Mouse (Mus musculus): ENCODE measurements around the gene Cdc42se2. TPM values are rescaled to one million over a fixed set of nuclear protein-coding genes. Genes with fewer than 3 reads are reported as not detected.

Cdc42se2 gene
- total RNA-seq, 1 experiment: 53.8 TPM

DNA sequence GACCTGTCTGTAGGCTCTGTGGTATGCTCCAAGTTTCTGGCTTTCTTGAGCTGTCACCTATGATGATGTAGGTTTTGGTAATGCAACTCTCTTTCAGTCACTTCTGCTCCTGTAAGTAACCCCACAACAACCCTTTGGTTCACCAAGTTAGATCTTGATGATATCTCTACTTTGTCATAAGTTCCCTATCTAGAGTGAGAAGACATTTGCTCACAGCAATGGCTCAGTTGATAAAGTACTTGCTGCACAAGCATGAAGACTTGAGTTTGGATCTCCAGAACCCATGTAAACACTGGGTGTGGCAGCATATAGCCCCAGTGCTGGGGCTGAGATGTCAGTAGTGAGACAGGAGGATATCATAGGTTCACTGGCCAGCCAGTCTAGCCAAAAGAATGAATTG is 28.2 kb upstream of the Cdc42se2 start:
- Histone ChIP-seq H3K9ac (ENCODE audit: insufficient read depth, low read depth, low read length, poor library complexity, severe bottlenecking) (no peak overlapping the region), H3K36me3 (ENCODE audit: control insufficient read depth, insufficient read depth, low read length, poor library complexity, severe bottlenecking) (no peaks in the 10 kb centered on the region), H3K27ac (ENCODE audit: insufficient read depth, low read depth, low read length, poor library complexity, severe bottlenecking) (no peak overlapping the region), H3K4me3 (ENCODE audit: insufficient read depth in 1 of 2, low read depth in 1 of 2, low read length in 2 of 2, poor library complexity in 1 of 2, severe bottlenecking in 1 of 2) (no peak overlapping the region), H3K4me1 (ENCODE audit: control insufficient read depth in 2 of 2, insufficient read depth in 2 of 2, low read length in 2 of 2, poor library complexity in 1 of 2) (peaks cover 0 to 4% of the 10 kb centered on the region in 2 experiments; a peak in 1 of 4 replicates), H3K9me3 (ENCODE audit: control insufficient read depth, insufficient read depth, low read depth, low read length) (no peaks in the 10 kb centered on the region)
- in situ Hi-C loops (cut with MboI; ENCODE audit: low sequenced_read_pairs in 2 of 2, unreplicated experiment in 2 of 2): no loop called here
- no peak for TF ChIP-seq CHD2 (IDR thresholded peaks at IDR 0.05; ENCODE audit: low read depth, low read length)
- no peak for TF ChIP-seq ZC3H11A (IDR thresholded peaks at IDR 0.05; ENCODE audit: borderline replicate concordance, low read depth, low read length)
- no peak for TF ChIP-seq MAFK (IDR thresholded peaks at IDR 0.05; ENCODE audit: insufficient read depth, low read depth, low read length)
- no peak for TF ChIP-seq ZNF384 (IDR thresholded peaks at IDR 0.05; ENCODE audit: low read depth, low read length)
- no peak for TF ChIP-seq HCFC1 (IDR thresholded peaks at IDR 0.05; ENCODE audit: borderline replicate concordance, insufficient read depth, low read length)
- no peak for DNase-seq (ENCODE audit: low read depth, low spot score)

DNA sequence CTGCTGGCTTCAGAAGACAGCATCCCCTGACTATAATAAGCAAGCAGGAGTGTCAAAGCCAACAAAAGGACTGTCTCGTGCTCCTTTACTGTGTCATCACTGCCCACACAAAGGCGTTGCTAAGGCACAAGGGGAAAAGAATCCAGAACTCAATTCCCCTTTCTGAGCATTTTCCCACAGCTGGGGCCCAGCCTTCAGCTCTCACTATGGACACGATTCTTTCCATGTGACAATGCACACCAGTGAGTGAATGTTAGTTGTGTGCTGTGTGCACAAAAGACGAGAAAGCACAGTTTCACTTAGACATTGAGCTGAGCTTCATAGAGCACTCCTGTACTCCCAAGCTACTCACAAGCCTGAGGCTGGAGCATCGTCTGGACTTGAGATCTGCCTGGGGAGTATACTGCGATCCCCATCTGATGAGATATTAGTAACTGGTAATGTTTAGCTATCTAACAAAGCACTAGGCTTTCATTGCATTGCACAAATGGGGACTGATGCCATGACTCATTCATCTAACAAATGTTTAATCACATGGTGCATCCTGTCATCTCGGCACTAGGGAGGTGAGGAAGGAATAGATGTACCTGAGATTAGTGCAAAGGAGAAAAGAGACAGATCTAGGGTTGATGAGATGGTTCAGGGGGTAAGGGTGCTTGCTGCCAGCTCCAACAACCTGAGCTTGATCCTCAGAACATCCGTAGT is 25.5 kb upstream of the Cdc42se2 start:
- TF ChIP-seq CHD2 (IDR thresholded peaks at IDR 0.05; ENCODE audit: low read depth, low read length) (no peak), MAFK (IDR thresholded peaks at IDR 0.05; ENCODE audit: insufficient read depth, low read depth, low read length) (no peak), ZNF384 (IDR thresholded peaks at IDR 0.05; ENCODE audit: low read depth, low read length) (no peak), HCFC1 (IDR thresholded peaks at IDR 0.05; ENCODE audit: borderline replicate concordance, insufficient read depth, low read length) (no peak), ZC3H11A (IDR thresholded peaks at IDR 0.05; ENCODE audit: borderline replicate concordance, low read depth, low read length) (no peak)
- Histone ChIP-seq H3K9ac (ENCODE audit: insufficient read depth, low read depth, low read length, poor library complexity, severe bottlenecking) (no peak overlapping the region), H3K4me3 (ENCODE audit: insufficient read depth in 1 of 2, low read depth in 1 of 2, low read length in 2 of 2, poor library complexity in 1 of 2, severe bottlenecking in 1 of 2) (no peak overlapping the region), H3K9me3 (ENCODE audit: control insufficient read depth, insufficient read depth, low read depth, low read length) (no peaks in the 10 kb centered on the region), H3K36me3 (ENCODE audit: control insufficient read depth, insufficient read depth, low read length, poor library complexity, severe bottlenecking) (no peaks in the 10 kb centered on the region), H3K27ac (ENCODE audit: insufficient read depth, low read depth, low read length, poor library complexity, severe bottlenecking) (no peak overlapping the region), H3K4me1 (ENCODE audit: control insufficient read depth in 2 of 2, insufficient read depth in 2 of 2, low read length in 2 of 2, poor library complexity in 1 of 2) (no peaks in the 10 kb centered on the region)
- in situ Hi-C loops (cut with MboI; ENCODE audit: low sequenced_read_pairs in 2 of 2, unreplicated experiment in 2 of 2): no loop called here
- DNase-seq (ENCODE audit: low read depth, low spot score): no peak

DNA sequence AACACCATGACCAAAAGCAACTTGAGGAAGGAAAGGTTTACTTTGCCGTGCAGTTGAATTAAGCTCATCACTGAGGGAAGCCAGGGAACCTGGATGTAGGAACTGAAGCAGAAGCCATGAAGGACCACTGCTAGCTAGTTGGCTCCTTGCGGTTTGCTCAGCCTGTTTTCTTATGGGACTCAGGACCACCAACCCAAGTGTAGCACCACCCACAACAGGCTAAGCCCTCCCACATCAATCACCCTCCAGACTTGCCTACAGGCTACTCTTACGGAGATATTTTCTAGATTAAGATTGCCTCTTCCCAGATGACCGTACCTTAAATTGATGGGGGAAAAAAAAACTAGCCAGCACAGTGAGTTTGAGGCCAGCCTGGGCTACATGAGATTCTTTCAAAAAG is 24.8 kb upstream of the Cdc42se2 start:
- H3K4me3 ChIP-seq (ENCODE audit: insufficient read depth in 1 of 2, low read depth in 1 of 2, low read length in 2 of 2, poor library complexity in 1 of 2, severe bottlenecking in 1 of 2): no peak overlapping the region
- DNase-seq (ENCODE audit: low read depth, low spot score): no peak
- no peaks in the 10 kb centered on the region for H3K9me3 ChIP-seq (ENCODE audit: control insufficient read depth, insufficient read depth, low read depth, low read length)
- H3K27ac ChIP-seq (ENCODE audit: insufficient read depth, low read depth, low read length, poor library complexity, severe bottlenecking): no peak overlapping the region
- no peaks in the 10 kb centered on the region for H3K36me3 ChIP-seq (ENCODE audit: control insufficient read depth, insufficient read depth, low read length, poor library complexity, severe bottlenecking)
- in situ Hi-C loops (cut with MboI; ENCODE audit: low sequenced_read_pairs in 2 of 2, unreplicated experiment in 2 of 2): no loop called here
- no peak overlapping the region for H3K9ac ChIP-seq (ENCODE audit: insufficient read depth, low read depth, low read length, poor library complexity, severe bottlenecking)
- TF ChIP-seq ZNF384 (IDR thresholded peaks at IDR 0.05; ENCODE audit: low read depth, low read length): no peak
- no peak for TF ChIP-seq CHD2 (IDR thresholded peaks at IDR 0.05; ENCODE audit: low read depth, low read length)
- no peak for TF ChIP-seq HCFC1 (IDR thresholded peaks at IDR 0.05; ENCODE audit: borderline replicate concordance, insufficient read depth, low read length)
- no peak for TF ChIP-seq MAFK (IDR thresholded peaks at IDR 0.05; ENCODE audit: insufficient read depth, low read depth, low read length)
- no peak for TF ChIP-seq ZC3H11A (IDR thresholded peaks at IDR 0.05; ENCODE audit: borderline replicate concordance, low read depth, low read length)
- H3K4me1 ChIP-seq (ENCODE audit: control insufficient read depth in 2 of 2, insufficient read depth in 2 of 2, low read length in 2 of 2, poor library complexity in 1 of 2): no peaks in the 10 kb centered on the region

GRCm38 (mm10) chr11:54811054-54811453 is 23.6 kb upstream of the Cdc42se2 start:
- Histone ChIP-seq H3K4me1 (ENCODE audit: control insufficient read depth in 2 of 2, insufficient read depth in 2 of 2, low read length in 2 of 2, poor library complexity in 1 of 2) (peaks cover 0 to 2% of the 10 kb centered on the region in 2 experiments; a peak in 1 of 4 replicates), H3K4me3 (ENCODE audit: insufficient read depth in 1 of 2, low read depth in 1 of 2, low read length in 2 of 2, poor library complexity in 1 of 2, severe bottlenecking in 1 of 2) (no peak overlapping the region), H3K9ac (ENCODE audit: insufficient read depth, low read depth, low read length, poor library complexity, severe bottlenecking) (no peak overlapping the region), H3K9me3 (ENCODE audit: control insufficient read depth, insufficient read depth, low read depth, low read length) (no peaks in the 10 kb centered on the region), H3K36me3 (ENCODE audit: control insufficient read depth, insufficient read depth, low read length, poor library complexity, severe bottlenecking) (no peaks in the 10 kb centered on the region), H3K27ac (ENCODE audit: insufficient read depth, low read depth, low read length, poor library complexity, severe bottlenecking) (no peak overlapping the region)
- DNase-seq (ENCODE audit: low read depth, low spot score): no peak
- TF ChIP-seq HCFC1 (IDR thresholded peaks at IDR 0.05; ENCODE audit: borderline replicate concordance, insufficient read depth, low read length) (no peak), ZNF384 (IDR thresholded peaks at IDR 0.05; ENCODE audit: low read depth, low read length) (no peak), CHD2 (IDR thresholded peaks at IDR 0.05; ENCODE audit: low read depth, low read length) (no peak), ZC3H11A (IDR thresholded peaks at IDR 0.05; ENCODE audit: borderline replicate concordance, low read depth, low read length) (no peak), MAFK (IDR thresholded peaks at IDR 0.05; ENCODE audit: insufficient read depth, low read depth, low read length) (no peak)
- in situ Hi-C loops (cut with MboI; ENCODE audit: low sequenced_read_pairs in 2 of 2, unreplicated experiment in 2 of 2): no loop called here

Measured in ES-E14 (cell line).